Mouse (Mus musculus): ENCODE results near the gene Rhox4e. TPM values are rescaled to one million over a fixed set of nuclear protein-coding genes. Genes with fewer than 3 reads are reported as not detected.

Gene Rhox4e
- polyA plus RNA-seq (2017; shearing (Covaris generic)): not detected

GRCm38 (mm10) chrX:37557112-37557511 is at the start of gene Rhox4e:
TSS of gene Rhox4e (plus strand) at chrX:37557412.

GRCm38 (mm10) chrX:37514059-37514458 is 43.2 kb upstream of the Rhox4e start, which contains the start of gene Rhox4d:
TSS of gene Rhox4d (plus strand) at chrX:37514359.

DNA sequence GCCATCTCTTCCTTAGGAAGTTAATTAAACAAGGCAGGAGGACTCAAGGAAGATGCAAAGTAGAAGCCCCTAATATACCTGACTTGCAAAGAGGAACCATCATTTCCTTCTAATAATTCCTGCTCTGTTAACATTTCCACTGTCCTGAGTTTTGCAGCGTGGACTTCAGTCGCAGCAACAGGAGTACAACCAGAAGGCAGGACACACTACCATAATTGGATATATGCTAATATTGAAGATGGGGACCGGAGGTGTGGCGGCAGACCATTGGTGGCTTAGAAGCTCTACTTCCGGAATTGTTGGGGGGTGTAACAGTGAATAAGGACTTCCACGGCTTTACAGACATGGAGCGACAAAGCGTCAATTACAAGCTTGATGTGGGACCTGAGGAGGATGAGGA is 27.1 kb upstream of the Rhox4e start, which contains the start of gene Rhox2e:
TSS of gene Rhox2e (plus strand) at position 301 of the 400 bp plus-strand sequence.

GRCm38 (mm10) chrX:37541719-37542118 is 15.5 kb upstream of the Rhox4e start, which contains the start of gene Rhox3e:
TSS of gene Rhox3e (plus strand) at chrX:37542019.

GRCm38 (mm10) chrX:37571105-37571504 is 13.9 kb downstream of the Rhox4e start, which contains the start of gene Rhox2f:
TSS of gene Rhox2f (plus strand) at chrX:37571405.

DNA sequence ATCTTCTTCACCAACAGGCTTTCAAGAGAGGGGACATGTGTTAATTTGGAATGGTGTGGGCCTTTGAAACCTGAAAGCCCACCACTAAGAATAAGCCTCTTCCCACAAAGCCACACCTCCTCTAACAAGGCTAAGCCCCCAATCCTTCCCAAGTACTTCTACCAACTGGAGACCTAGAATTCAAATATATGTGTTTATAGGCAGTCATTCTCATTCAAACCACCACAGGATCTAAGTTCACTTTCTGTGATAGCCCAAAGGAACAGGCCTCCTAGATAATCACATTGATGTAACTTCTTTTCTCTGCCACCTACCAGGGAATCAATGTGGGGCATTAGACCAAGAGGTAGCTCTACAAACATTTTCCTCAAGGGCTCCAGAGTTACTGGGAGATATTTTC is 23.5 kb downstream of the Rhox4e start, which contains the start of gene Rhox3f:
TSS of gene Rhox3f (plus strand) at position 301 of the 400 bp plus-strand sequence.

DNA sequence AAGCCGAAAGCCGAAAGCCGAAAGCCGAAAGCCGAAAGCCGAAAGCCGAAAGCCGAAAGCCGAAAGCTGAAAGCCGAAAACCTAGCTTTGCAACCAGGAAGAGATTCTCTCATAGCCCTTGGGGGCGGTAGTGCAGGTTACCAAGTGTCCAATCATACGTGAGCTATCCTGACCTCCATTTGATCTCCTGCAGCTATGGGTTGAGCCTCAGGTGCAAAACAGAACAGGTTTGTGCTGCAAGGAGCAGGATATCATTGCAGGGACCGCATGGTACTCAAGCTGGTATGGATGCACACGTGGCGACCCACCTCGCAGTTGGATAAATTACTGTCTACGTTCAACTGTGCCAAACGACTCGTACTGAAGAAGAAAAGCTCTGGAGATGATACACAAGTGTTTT is 50.4 kb downstream of the Rhox4e start, which contains the start of gene Rhox4f:
TSS of gene Rhox4f (minus strand) at position 101 of the 400 bp plus-strand sequence.

Other genes with a start within 250 kb of the Rhox4e start
- gene Rhox3a2, start 177.4 kb upstream of the Rhox4e start, polyA plus RNA-seq (2017; shearing (Covaris generic)): not detected
- not detected for gene Rhox4a2, start 166.6 kb upstream of the Rhox4e start, polyA plus RNA-seq (2017; shearing (Covaris generic))
- gene Rhox2b, start 145.3 kb upstream of the Rhox4e start, polyA plus RNA-seq (2017; shearing (Covaris generic)): not detected
- 0.20 TPM for gene Rhox4b, start 124.9 kb upstream of the Rhox4e start, polyA plus RNA-seq (2017; shearing (Covaris generic))
- not detected for gene Rhox2c, start 103.7 kb upstream of the Rhox4e start, polyA plus RNA-seq (2017; shearing (Covaris generic))
- not detected for gene Rhox3c, start 98.8 kb upstream of the Rhox4e start, polyA plus RNA-seq (2017; shearing (Covaris generic))
- gene Rhox4c, start 77.1 kb upstream of the Rhox4e start, polyA plus RNA-seq (2017; shearing (Covaris generic)): not detected
- not detected for gene Rhox2d, start 64.0 kb upstream of the Rhox4e start, polyA plus RNA-seq (2017; shearing (Covaris generic))
- not detected for gene Rhox4d, start 43.1 kb upstream of the Rhox4e start, polyA plus RNA-seq (2017; shearing (Covaris generic))
- gene Rhox2e, start 27.0 kb upstream of the Rhox4e start, polyA plus RNA-seq (2017; shearing (Covaris generic)): not detected
- gene Rhox3e, start 15.4 kb upstream of the Rhox4e start, polyA plus RNA-seq (2017; shearing (Covaris generic)): not detected
- not detected for gene Rhox2f, start 14.0 kb downstream of the Rhox4e start, polyA plus RNA-seq (2017; shearing (Covaris generic))
- gene Rhox3f, start 23.6 kb downstream of the Rhox4e start, polyA plus RNA-seq (2017; shearing (Covaris generic)): not detected
- not detected for gene Rhox4f, start 50.3 kb downstream of the Rhox4e start, polyA plus RNA-seq (2017; shearing (Covaris generic))
- gene Rhox3g, start 71.2 kb downstream of the Rhox4e start, polyA plus RNA-seq (2017; shearing (Covaris generic)): not detected
- gene Rhox2g, start 86.1 kb downstream of the Rhox4e start, polyA plus RNA-seq (2017; shearing (Covaris generic)): not detected
- not detected for gene Rhox4g, start 93.9 kb downstream of the Rhox4e start, polyA plus RNA-seq (2017; shearing (Covaris generic))
- gene Rhox3h, start 111.4 kb downstream of the Rhox4e start, polyA plus RNA-seq (2017; shearing (Covaris generic)): not detected
- not detected for gene Rhox2h, start 115.9 kb downstream of the Rhox4e start, polyA plus RNA-seq (2017; shearing (Covaris generic))
- gene Rhox5, start 247.4 kb downstream of the Rhox4e start, polyA plus RNA-seq (2017; shearing (Covaris generic)): not detected